Mouse (Mus musculus) lung, adult 2 months (tissue): ENCODE results near the gene Rasl11a.

Experiments used
- CTCF ChIP-seq: fragments of 200-500 bp; IDR thresholded peaks from 2 replicates; pipeline ENCODE4 v1.5.1; 2011; ENCODE audit warnings: mild to moderate bottlenecking, low read length, control low read depth; ENCODE audit not compliant: insufficient read depth
- POLR2A ChIP-seq: fragments of 200-500 bp; IDR thresholded peaks from 2 replicates; pipeline ENCODE4 v1.6.1; 2011; ENCODE audit warnings: low read depth, mild to moderate bottlenecking, control low read depth, low read length, borderline replicate concordance; ENCODE audit errors: extremely low read depth

DNA sequence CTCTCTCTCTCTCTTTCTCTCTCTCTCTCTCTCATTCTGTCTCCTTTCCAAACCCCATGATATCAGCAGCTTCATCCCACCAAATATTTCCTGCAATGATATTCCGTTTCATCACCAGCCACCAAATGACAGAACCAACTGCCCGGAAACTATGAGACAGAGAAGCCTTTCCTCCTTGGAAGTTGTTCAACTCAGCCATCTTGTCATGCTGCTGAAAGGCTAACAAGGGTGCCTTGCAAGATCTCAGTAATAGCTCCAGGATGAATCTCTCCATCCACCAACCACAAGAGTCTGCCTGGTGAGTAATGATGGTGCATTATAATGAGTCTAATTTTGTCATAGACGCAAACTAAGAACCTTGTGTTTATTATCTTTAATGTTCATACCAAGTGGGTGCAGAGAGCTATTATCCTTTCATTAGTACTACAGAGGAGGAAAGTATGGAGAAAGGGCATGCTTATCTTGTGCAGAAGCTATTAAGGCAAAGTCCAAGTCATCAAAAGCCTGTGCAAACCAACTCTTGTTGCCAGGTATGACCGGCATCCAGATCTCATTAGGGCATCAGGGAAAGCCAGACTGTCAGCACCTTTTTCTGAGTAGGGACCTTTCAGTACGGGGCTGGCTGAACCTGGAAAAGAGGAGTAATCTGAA, 28.2 kb downstream of the Rasl11a start:
- no peak for TF ChIP-seq CTCF
- no peak for TF ChIP-seq POLR2A
